Mouse (Mus musculus): ENCODE measurements around the gene Smtnl1. TPM values are rescaled to one million over a fixed set of nuclear protein-coding genes. Genes with fewer than 3 reads are reported as not detected.

Smtnl1 gene
- polyA plus RNA-seq, 1 experiment from 2014 or later: not detected

DNA sequence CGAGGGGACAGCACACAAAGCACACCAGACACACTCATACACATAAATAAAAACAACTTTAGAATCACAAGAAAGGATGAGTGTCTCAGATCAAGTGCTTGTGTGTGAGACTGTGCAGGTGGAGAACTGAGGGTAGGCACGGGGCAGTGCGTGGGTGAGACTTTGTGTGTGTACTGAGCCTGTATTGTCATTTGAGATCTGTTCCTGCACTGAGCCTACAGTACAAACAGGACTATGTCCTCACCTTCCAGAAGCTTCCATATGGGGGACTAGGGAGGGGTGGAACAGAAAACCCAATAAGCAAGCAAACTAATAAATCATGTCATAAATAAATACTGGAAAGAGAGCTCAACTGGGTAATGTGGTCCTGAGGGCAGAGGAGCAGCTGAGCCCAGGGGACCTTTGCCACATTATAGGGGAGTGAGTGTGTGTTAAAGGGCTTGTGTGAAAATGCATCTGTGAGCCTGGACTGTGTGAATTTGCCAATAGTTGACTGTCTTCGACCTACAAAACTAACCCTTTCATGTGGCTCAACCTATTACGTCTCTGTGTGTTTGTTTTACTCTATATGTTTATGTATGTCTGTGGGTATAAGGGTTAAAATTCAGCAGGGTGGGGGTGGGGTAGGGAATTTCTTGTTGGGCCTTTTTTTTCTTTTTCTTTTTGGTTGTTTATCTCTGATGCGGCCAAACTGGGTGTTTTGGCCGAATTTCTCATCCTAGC, 28.1 kb upstream of the Smtnl1 start:
- H3K4me3 ChIP-seq: no peak overlapping the region
- 0 out of 2 replicates have a peak, but pooled peaks cover 4% of the 10 kb centered on the region for H3K4me1 ChIP-seq
- no peak overlapping the region for H3K27ac ChIP-seq
- ATAC-seq (replicated peaks): no peak
- no peaks in the 10 kb centered on the region for H3K9me3 ChIP-seq
- H3K4me2 ChIP-seq: peak overlapping the region; percentile 22; the same call in 1 of the 2 replicates
- WGBS: 63% methylated on average over 7 of the region's 7 CpGs
- H3K36me3 ChIP-seq (replicated peaks): no peaks in the 10 kb centered on the region
- H3K27me3 ChIP-seq (replicated peaks): no peaks in the 10 kb centered on the region
- no peak overlapping the region for H3K9ac ChIP-seq

DNA sequence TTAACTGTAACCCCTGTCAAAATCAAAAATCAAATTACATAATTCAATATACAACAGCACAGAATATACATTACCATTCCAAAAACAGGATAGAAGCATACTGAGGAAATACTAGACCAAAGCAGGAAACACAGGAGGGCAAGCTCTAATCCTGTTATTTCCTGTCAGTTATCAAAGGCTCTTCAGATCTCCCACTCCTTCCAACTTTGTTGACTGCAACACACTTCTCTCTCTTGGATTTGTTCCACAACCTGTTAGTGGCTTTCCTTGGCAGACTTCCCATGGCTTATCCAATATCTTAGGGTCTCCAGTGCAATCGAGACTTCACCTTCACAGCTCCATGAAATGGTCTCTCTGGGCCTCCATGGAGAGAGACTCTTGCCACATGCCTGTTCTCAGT, 22.8 kb upstream of the Smtnl1 start:
- Histone ChIP-seq H3K4me2 (no peak overlapping the region), H3K4me1 (peaks cover 8% of the 10 kb centered on the region), H3K36me3 (replicated peaks) (no peaks in the 10 kb centered on the region), H3K9me3 (no peaks in the 10 kb centered on the region), H3K27me3 (replicated peaks) (peaks cover 13% of the 10 kb centered on the region), H3K27ac (no peak overlapping the region), H3K9ac (no peak overlapping the region), H3K4me3 (no peak overlapping the region)
- WGBS: 73% methylated on average over 1 of the region's 1 CpGs
- ATAC-seq (replicated peaks): no peak

DNA sequence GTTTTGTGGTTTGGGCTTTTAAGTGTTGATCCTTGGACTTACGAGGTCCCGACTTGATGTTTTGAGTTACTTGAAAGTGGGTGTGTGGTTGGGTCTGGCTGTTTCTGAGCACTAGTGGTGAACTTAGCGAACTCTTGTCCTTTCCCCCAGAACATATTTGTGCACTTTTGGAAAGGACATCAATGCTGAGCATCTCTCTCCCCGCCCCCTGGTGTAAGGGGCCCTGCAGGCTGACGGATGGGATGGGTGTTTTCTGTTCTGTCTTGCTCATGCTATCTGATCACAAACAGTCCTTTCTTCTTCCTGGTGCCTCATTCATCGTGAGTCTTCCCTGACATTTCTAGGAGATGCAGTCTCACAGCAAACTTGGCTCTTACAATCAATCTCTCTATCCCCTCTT, 21.2 kb upstream of the Smtnl1 start:
- 91% methylated on average over 6 of the region's 6 CpGs for WGBS
- no peak overlapping the region for H3K27ac ChIP-seq
- no peak overlapping the region for H3K4me3 ChIP-seq
- H3K9ac ChIP-seq: no peak overlapping the region
- no peak overlapping the region for H3K4me2 ChIP-seq
- H3K36me3 ChIP-seq (replicated peaks): no peaks in the 10 kb centered on the region
- H3K9me3 ChIP-seq: no peaks in the 10 kb centered on the region
- H3K27me3 ChIP-seq (replicated peaks): peaks cover 29% of the 10 kb centered on the region
- peaks cover 21% of the 10 kb centered on the region for H3K4me1 ChIP-seq
- no peak for ATAC-seq (replicated peaks)

DNA sequence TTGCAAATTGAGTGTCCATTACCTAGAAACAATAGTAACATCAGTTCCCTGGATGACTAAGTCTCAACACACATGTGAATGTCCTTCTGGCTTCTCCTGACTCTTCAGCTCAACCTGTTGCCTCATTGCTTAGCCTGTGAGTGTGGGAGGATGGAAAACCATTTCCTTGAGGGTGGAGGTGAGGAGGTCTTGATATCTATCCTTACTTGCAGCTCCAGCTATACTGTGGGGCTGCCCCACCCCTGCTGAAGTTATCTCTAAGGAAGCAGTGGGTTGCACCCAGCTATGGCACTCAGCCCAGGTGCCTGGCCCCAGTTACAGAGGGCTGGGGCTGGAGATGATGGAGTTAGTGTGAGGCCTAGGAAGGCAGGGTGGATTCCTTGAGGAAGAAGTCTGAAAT, 19.5 kb upstream of the Smtnl1 start:
- Histone ChIP-seq H3K4me3 (no peak overlapping the region), H3K9me3 (no peaks in the 10 kb centered on the region), H3K27me3 (replicated peaks) (peaks cover 44% of the 10 kb centered on the region), H3K4me1 (peaks cover 21% of the 10 kb centered on the region), H3K9ac (no peak overlapping the region), H3K36me3 (replicated peaks) (no peaks in the 10 kb centered on the region), H3K27ac (no peak overlapping the region), H3K4me2 (no peak overlapping the region)
- no peak for ATAC-seq (replicated peaks)

DNA sequence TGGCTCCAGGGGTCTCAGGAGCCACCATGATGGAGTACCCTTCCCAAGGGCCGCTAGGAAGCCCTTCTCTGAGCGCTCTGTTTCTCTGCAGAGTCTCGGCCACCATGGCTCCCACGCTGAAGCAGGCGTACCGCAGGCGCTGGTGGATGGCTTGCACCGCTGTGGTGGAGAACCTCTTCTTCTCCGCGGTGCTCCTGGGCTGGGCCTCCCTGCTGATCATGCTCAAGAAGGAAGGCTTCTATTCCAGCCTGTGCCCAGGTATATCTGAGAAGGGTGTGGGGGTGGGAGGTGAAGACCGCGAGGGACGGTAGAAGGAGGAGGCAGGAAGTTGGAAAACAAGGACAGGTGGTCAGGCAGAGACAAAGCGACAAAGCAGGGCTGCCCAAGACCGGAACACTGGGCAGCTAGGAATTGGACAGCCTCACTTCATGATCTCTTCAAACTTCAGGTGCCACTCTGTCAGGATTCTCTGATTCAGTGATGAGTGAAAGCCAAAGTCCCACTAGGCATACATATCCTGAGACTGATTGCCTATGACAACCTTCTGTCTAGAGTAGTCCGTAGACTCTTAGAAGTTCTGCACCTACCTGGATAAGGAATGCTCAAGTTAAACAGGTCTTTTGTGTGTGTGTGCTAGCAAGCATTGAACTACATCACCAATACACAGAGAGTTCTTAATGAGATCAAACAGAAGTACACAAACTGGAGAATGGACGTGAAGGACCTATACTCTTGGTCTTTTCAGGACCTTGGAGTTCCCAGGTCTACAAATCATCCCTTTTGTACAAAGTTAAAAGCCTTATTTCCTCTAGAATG, 18.5 kb upstream of the Smtnl1 start:
- peaks cover 21% of the 10 kb centered on the region for H3K4me1 ChIP-seq
- 10% methylated on average over 17 of the region's 17 CpGs for WGBS
- H3K9me3 ChIP-seq: no peaks in the 10 kb centered on the region
- no peaks in the 10 kb centered on the region for H3K36me3 ChIP-seq (replicated peaks)
- peak overlapping the region; percentile 36; the same call in 1 of the 2 replicates for H3K9ac ChIP-seq
- peak overlapping the region; percentile 46 for H3K4me3 ChIP-seq
- peak overlapping the region; percentile 93 for H3K4me2 ChIP-seq
- ATAC-seq (replicated peaks): no peak; the same call in none of the 2 replicates
- no peak overlapping the region for H3K27ac ChIP-seq
- peaks cover 44% of the 10 kb centered on the region for H3K27me3 ChIP-seq (replicated peaks)

DNA sequence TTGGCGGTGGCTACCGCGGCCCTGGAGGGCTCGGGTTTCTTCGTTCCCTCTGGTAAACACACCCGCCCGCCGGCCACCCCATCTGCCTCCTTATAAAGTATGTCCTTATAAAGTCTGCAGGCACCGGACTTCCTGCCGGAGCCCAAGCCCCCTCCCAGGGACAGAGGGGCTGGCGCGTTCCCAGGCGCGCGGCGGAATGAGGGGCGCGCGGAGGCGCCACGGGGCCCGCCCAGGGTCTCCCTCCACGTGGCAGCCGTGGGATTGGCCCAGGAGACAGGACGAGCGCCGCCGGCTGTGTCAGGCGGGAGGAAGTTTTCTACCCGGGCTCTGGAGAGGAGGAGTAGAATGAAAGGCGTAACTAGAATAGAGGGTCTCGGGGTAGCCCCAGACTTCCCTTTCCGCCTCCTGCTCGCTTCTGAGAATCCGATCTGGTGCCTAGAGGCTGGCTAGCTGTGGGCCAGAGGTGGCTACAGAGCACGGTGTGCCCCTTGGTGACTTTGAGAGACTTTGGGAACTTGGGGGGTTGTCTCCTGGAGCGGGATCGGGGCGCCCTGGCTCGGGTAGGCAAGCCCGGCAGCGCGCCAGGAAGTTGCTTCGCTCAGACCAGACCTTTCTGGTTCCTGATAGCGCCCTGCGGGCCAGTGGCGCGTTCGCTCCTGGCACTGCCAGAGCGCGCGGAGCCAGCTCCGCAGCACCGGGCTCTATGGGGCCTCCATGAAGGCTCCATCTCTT, 17.7 kb upstream of the Smtnl1 start:
- H3K27ac ChIP-seq: no peak overlapping the region
- H3K27me3 ChIP-seq (replicated peaks): peaks cover 44% of the 10 kb centered on the region

DNA sequence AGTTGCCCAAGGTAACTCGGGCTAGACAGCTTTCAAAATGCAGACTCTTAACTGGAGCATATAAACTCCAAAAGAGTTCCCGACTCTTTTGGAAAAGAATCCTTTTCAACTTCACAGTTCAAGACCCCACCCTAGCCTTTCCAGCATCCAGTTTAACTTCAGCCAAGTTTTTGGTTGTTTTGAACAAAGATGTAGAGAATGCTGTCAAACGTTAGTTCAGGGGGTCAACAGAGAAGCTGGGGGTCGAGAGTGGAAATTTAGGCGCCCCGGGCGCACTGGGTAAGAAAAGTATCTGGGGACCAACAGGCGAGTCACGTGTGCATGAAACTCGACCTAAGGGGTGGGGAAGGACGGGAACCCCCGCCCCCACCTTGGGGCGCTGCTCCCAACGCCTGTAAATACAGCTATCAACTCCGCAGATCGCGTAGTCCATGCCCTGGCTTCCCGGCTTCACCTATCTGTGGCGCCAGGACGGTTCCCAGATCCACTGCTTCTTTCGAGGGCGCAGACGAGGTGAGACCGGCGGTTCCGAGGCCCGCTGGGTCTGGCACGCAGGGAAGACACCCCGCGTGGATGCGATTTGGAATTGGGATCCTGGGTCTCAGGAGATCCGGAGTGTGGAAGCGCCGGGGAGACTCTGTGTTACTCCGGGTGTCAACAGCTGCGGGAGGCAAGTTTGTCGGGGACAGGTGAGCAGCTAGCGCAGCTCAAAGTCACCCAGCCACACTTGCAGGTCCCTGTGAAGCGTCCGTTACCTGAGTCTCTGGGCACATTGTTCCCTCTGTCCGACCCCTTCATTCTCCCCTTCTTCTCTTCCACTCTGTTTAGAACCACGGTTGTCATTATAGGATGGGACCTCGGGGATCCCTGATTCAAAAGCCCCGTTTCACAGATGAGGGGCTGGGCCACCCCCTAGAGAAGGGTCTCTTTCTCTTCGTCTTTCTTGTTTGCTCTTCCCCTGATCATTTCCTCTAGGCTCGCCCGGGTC, 16.8 kb upstream of the Smtnl1 start:
- H3K4me2 ChIP-seq: peak overlapping the region; percentile 93
- no peaks in the 10 kb centered on the region for H3K9me3 ChIP-seq
- no peak overlapping the region for H3K27ac ChIP-seq
- H3K4me3 ChIP-seq: peak overlapping the region; percentile 46
- H3K36me3 ChIP-seq (replicated peaks): no peaks in the 10 kb centered on the region
- peaks cover 21% of the 10 kb centered on the region for H3K4me1 ChIP-seq
- under 1% methylated on average over 47 of the region's 47 CpGs for WGBS
- peaks cover 44% of the 10 kb centered on the region for H3K27me3 ChIP-seq (replicated peaks)
- ATAC-seq (replicated peaks): peak; percentile 2; the same call in 1 of the 2 replicates
- H3K9ac ChIP-seq: peak overlapping the region; percentile 36

More for the DNA sequence above, 17.7 kb upstream of the Smtnl1 start:
- peak; percentile 79 for ATAC-seq (replicated peaks)
- peak overlapping the region; percentile 46 for H3K4me3 ChIP-seq
- peak overlapping the region; percentile 93 for H3K4me2 ChIP-seq
- H3K9me3 ChIP-seq: no peaks in the 10 kb centered on the region
- H3K4me1 ChIP-seq: peaks cover 21% of the 10 kb centered on the region
- WGBS: under 1% methylated on average over 54 of the region's 54 CpGs
- no peaks in the 10 kb centered on the region for H3K36me3 ChIP-seq (replicated peaks)
- H3K9ac ChIP-seq: peak overlapping the region; percentile 36

DNA sequence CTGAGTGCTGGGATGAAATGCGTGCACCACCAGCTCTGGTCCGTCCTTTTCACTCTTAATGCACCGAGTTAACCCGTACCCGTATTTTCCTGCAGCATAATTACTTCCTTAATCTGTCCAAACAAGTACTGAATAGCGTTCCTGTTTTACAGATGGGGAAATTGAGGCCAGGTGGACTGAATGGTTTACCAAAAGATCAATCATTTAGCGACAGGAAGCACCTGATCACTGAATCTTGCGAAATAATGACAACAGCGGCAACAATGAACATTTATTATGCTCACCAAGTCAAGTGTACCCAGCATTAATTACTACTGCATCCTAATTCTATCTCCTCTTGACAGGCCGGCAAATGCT, 16.1 kb upstream of the Smtnl1 start, which contains the start of gene Slc43a1:
Slc43a1 (plus strand) TSS at position 258 of the 357 bp plus-strand sequence.
- H3K4me3 ChIP-seq: peak within 1 kb of the TSS; percentile 46
- H3K9ac ChIP-seq: peak within 1 kb of the TSS; percentile 36; the same call in 1 of the 2 replicates
- H3K4me2 ChIP-seq: peak within 1 kb of the TSS; percentile 93
- H3K9me3 ChIP-seq: no peaks in the 10 kb centered on the region
- H3K36me3 ChIP-seq (replicated peaks): no peaks in the 10 kb centered on the region
- no peak within 1 kb of the TSS for H3K27ac ChIP-seq
- 15% methylated on average over 10 of the region's 10 CpGs for WGBS
- no peak for ATAC-seq (replicated peaks)
- H3K4me1 ChIP-seq: peaks cover 21% of the 10 kb centered on the region
- peaks cover 44% of the 10 kb centered on the region for H3K27me3 ChIP-seq (replicated peaks)

DNA sequence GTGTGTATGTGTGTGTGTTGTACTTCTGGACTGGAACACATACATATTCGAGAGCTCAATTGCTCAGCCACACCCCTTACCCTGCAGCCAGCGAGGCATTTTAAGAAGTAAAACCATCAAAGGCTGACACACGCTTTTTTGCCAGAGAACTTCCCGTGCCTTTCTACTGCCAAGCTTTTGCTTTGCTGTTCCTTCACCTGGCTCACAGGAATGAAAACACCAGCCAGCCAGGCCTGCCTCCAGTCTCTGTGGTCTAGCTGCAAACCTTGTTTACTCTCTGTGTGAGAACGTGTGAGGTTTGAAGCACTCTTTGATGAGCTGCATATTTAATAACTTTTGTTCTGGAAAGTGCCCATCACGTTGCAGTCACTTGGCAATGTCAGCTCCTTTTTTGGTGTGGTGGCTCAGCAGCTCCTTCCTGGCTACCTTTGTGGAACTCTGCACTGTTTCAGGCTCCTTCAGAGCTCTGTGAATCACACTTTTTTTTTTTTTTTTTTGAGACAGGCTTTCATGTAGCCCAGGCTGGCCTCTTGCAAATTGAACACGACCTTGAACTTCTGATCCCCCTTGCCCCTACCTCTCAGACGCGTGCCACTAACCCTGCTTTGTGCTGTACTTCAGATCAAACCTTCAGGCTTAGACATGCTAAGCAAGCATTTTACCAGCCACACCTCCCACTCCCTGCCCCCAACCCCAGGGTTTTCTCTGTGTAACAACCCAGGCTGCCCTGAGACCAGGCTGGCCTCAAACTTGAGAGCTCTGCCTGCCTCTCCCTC, 15.6 kb upstream of the Smtnl1 start:
- ATAC-seq (replicated peaks): no peak
- no peak overlapping the region for H3K9ac ChIP-seq
- 24% methylated on average over 9 of the region's 9 CpGs for WGBS
- H3K9me3 ChIP-seq: no peaks in the 10 kb centered on the region
- H3K27ac ChIP-seq: no peak overlapping the region
- H3K4me3 ChIP-seq: no peak overlapping the region
- peaks cover 44% of the 10 kb centered on the region for H3K27me3 ChIP-seq (replicated peaks)
- H3K4me2 ChIP-seq: no peak overlapping the region
- peaks cover 21% of the 10 kb centered on the region for H3K4me1 ChIP-seq
- H3K36me3 ChIP-seq (replicated peaks): no peaks in the 10 kb centered on the region

DNA sequence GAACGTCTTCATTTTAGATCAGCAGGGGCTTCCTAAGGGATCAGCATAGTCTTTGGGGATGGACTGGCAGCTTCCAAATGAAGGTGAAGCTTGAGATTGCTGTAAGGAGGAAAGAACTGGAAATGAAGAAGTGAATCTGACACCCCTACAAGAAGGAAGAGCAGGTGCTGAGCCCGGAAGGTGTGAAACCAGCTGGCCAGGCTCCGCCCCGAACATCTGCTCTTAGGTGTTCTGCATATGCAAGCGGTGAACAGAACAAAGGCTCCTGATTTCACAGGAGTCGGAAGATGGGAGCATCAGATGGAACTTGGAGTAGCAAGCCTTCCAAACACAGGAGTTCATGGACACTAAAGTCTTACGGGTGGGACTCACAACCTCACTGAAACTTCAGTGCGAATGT, 14.7 kb upstream of the Smtnl1 start:
- H3K27ac ChIP-seq: no peak overlapping the region
- 69% methylated on average over 8 of the region's 8 CpGs for WGBS

More for the DNA sequence above, 14.7 kb upstream of the Smtnl1 start:
- Histone ChIP-seq H3K36me3 (replicated peaks) (no peaks in the 10 kb centered on the region), H3K4me1 (peaks cover 21% of the 10 kb centered on the region), H3K27me3 (replicated peaks) (peaks cover 44% of the 10 kb centered on the region), H3K4me2 (no peak overlapping the region), H3K9ac (no peak overlapping the region), H3K9me3 (no peaks in the 10 kb centered on the region), H3K4me3 (no peak overlapping the region)
- ATAC-seq (replicated peaks): no peak

Data from midbrain, embryonic 15.5 days (tissue).